Mouse (Mus musculus): ENCODE results near the gene Srsf11. TPM values are rescaled to one million over a fixed set of nuclear protein-coding genes. Genes with fewer than 3 reads are reported as not detected.
A peak's percentile ranks its signal among the peaks of the same experiment; 100 is the strongest.

Gene Srsf11
- polyA plus RNA-seq, 1 experiment, result 261 TPM

GRCm38 (mm10) chr3:158060621-158061291, 24.3 kb upstream of the Srsf11 start:
- H3K4me3 ChIP-seq (replicated peaks; ENCODE audit: extremely low read depth, low read depth, low read length), result no peak overlapping the region
- no peak for TF ChIP-seq POLR2A (IDR thresholded peaks at IDR 0.05; ENCODE audit: borderline replicate concordance, extremely low read depth, low read depth, low read length)
- 82% methylated on average over 2 of the region's 2 CpGs for WGBS
- DNase-seq, result no peak
- no peaks in the 10 kb centered on the region for H3K4me1 ChIP-seq (ENCODE audit: control insufficient read depth, insufficient read depth, low read length)

GRCm38 (mm10) chr3:158049508-158049907, 13.1 kb upstream of the Srsf11 start:
- Histone ChIP-seq H3K4me1 (ENCODE audit: control insufficient read depth, insufficient read depth, low read length) (no peaks in the 10 kb centered on the region), H3K4me3 (replicated peaks; ENCODE audit: extremely low read depth, low read depth, low read length) (no peak overlapping the region)
- DNase-seq, result no peak
- 85% methylated on average over 2 of the region's 2 CpGs for WGBS
- no peak for TF ChIP-seq CTCF (IDR thresholded peaks at IDR 0.05; ENCODE audit: insufficient read depth, low read length)
- no peak for TF ChIP-seq POLR2A (IDR thresholded peaks at IDR 0.05; ENCODE audit: borderline replicate concordance, extremely low read depth, low read depth, low read length)

- 43% methylated on average over 2 of the region's 2 CpGs for WGBS
- DNase-seq, result no peak
- TF ChIP-seq POLR2A (IDR thresholded peaks at IDR 0.05; ENCODE audit: borderline replicate concordance, extremely low read depth, low read depth, low read length), result no peak
- no peaks in the 10 kb centered on the region for H3K4me1 ChIP-seq (ENCODE audit: control insufficient read depth, insufficient read depth, low read length)
- no peak overlapping the region for H3K4me3 ChIP-seq (replicated peaks; ENCODE audit: extremely low read depth, low read depth, low read length)
Observed at GRCm38 (mm10) chr3:158040755-158041154, 4.3 kb upstream of the Srsf11 start.

- Histone ChIP-seq H3K4me1 (ENCODE audit: control insufficient read depth, insufficient read depth, low read length) (peaks cover 3% of the 10 kb centered on the region; the same call in 1 of the 2 replicates), H3K4me3 (replicated peaks; ENCODE audit: extremely low read depth, low read depth, low read length) (no peak overlapping the region)
- WGBS, result 81% methylated on average over 3 of the region's 3 CpGs
- TF ChIP-seq POLR2A (IDR thresholded peaks at IDR 0.05; ENCODE audit: borderline replicate concordance, extremely low read depth, low read depth, low read length) (no peak), CTCF (IDR thresholded peaks at IDR 0.05; ENCODE audit: insufficient read depth, low read length) (no peak)
- no peak for DNase-seq
Observed at GRCm38 (mm10) chr3:158038106-158038505, 1.7 kb upstream of the Srsf11 start.

- Histone ChIP-seq H3K4me3 (replicated peaks; ENCODE audit: extremely low read depth, low read depth, low read length) (peak overlapping the region; percentile 95), H3K4me1 (ENCODE audit: control insufficient read depth, insufficient read depth, low read length) (peaks cover 6% of the 10 kb centered on the region; the same call in 1 of the 2 replicates)
- TF ChIP-seq CTCF (IDR thresholded peaks at IDR 0.05; ENCODE audit: insufficient read depth, low read length) (no peak), POLR2A (IDR thresholded peaks at IDR 0.05; ENCODE audit: borderline replicate concordance, extremely low read depth, low read depth, low read length) (no peak)
- under 1% methylated on average over 11 of the region's 11 CpGs for WGBS
- DNase-seq, result no peak
Observed at GRCm38 (mm10) chr3:158035866-158036265, 573 bp downstream of the Srsf11 start.

- TF ChIP-seq POLR2A (IDR thresholded peaks at IDR 0.05; ENCODE audit: borderline replicate concordance, extremely low read depth, low read depth, low read length) (no peak), CTCF (IDR thresholded peaks at IDR 0.05; ENCODE audit: insufficient read depth, low read length) (no peak)
- peaks cover 9% of the 10 kb centered on the region for H3K4me1 ChIP-seq (ENCODE audit: control insufficient read depth, insufficient read depth, low read length)
- DNase-seq, result no peak
- WGBS, result 2% methylated on average over 4 of the region's 4 CpGs
- H3K4me3 ChIP-seq (replicated peaks; ENCODE audit: extremely low read depth, low read depth, low read length), result peak overlapping the region; percentile 92
Observed at GRCm38 (mm10) chr3:158032106-158032505, 4.3 kb downstream of the Srsf11 start.

GRCm38 (mm10) chr3:158031371-158031925, 5.0 kb downstream of the Srsf11 start:
- TF ChIP-seq POLR2A (IDR thresholded peaks at IDR 0.05; ENCODE audit: borderline replicate concordance, extremely low read depth, low read depth, low read length) (peak; percentile 61; the same call in 1 of the 2 replicates), CTCF (IDR thresholded peaks at IDR 0.05; ENCODE audit: insufficient read depth, low read length) (no peak)
- Histone ChIP-seq H3K4me1 (ENCODE audit: control insufficient read depth, insufficient read depth, low read length) (peaks cover 9% of the 10 kb centered on the region), H3K4me3 (replicated peaks; ENCODE audit: extremely low read depth, low read depth, low read length) (peak overlapping the region; percentile 92)
- WGBS, result under 1% methylated on average over 61 of the region's 61 CpGs
- peak; percentile 85 for DNase-seq

- DNase-seq, result no peak
- WGBS, result 43% methylated on average over 1 of the region's 1 CpGs
Observed at GRCm38 (mm10) chr3:158009762-158010320, 26.6 kb downstream of the Srsf11 start.

GRCm38 (mm10) chr3:158008647-158009046, 27.8 kb downstream of the Srsf11 start:
- Histone ChIP-seq H3K4me3 (replicated peaks; ENCODE audit: extremely low read depth, low read depth, low read length) (no peak overlapping the region), H3K4me1 (ENCODE audit: control insufficient read depth, insufficient read depth, low read length) (no peaks in the 10 kb centered on the region)
- no peak for TF ChIP-seq POLR2A (IDR thresholded peaks at IDR 0.05; ENCODE audit: borderline replicate concordance, extremely low read depth, low read depth, low read length)
- no peak for TF ChIP-seq CTCF (IDR thresholded peaks at IDR 0.05; ENCODE audit: insufficient read depth, low read length)
- DNase-seq, result no peak
- WGBS, result 53% methylated on average over 1 of the region's 1 CpGs

More at GRCm38 (mm10) chr3:158009762-158010320, 26.6 kb downstream of the Srsf11 start:
- H3K4me1 ChIP-seq (ENCODE audit: control insufficient read depth, insufficient read depth, low read length), result no peaks in the 10 kb centered on the region
- TF ChIP-seq POLR2A (IDR thresholded peaks at IDR 0.05; ENCODE audit: borderline replicate concordance, extremely low read depth, low read depth, low read length), result no peak
- TF ChIP-seq CTCF (IDR thresholded peaks at IDR 0.05; ENCODE audit: insufficient read depth, low read length), result no peak
- no peak overlapping the region for H3K4me3 ChIP-seq (replicated peaks; ENCODE audit: extremely low read depth, low read depth, low read length)

Measured in lung, adult 2 months (tissue).